Comparison of ENCODE assay signal across 7 mouse cellular contexts in the genomic region with DNA sequence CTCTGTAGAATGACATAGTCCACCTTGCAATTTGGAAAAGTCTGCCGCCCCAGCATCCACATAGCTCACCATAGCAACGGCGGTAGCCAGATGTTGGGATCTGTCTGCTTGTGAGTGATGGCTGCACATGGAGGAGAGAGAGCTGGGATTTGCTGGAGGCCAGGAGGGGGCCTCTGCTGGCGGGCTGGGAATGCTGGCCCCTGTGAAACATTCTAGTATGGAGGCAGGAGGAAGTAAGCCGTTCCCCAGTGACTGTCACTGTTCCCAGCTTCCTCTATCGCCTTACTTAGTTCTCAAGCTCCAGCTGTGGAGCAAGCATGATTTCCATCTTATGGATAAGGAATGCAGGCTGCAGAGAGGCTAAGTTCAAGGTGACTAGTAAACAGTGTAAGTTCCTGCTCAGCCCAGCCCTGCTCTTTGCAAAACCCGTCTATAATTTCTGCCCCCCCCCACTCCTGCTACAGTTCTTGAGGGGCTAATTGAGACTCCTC. TPM values are rescaled to one million over a fixed set of nuclear protein-coding genes. Genes with fewer than 3 reads are reported as not detected.
A peak's percentile ranks its signal among the peaks of the same experiment; 100 is the strongest.
DNase-seq lines count a peak whose midpoint lies in the region; ATAC-seq and TF ChIP-seq lines count a peak whose summit lies in the region.

No protein-coding gene starts in this region.

- ATAC-seq in heart, embryonic 14.5 days (ENCODE audit: insufficient number of reproducible peaks, insufficient read depth, low FRiP score, low read depth) = peak; percentile 41

- H3K9me3 ChIP-seq in heart, embryonic 14.5 days (ENCODE audit: control insufficient read depth, low read length) = no peaks in the 10 kb centered on the region

- H3K4me2 ChIP-seq in heart, embryonic 14.5 days (ENCODE audit: low read length) = peak overlapping the region; percentile 21; the same call in 1 of the 2 replicates

- 6% methylated on average over 7 of the region's 7 CpGs for WGBS in heart, embryonic 14.5 days

- H3K36me3 ChIP-seq in heart, embryonic 14.5 days (ENCODE audit: control insufficient read depth, insufficient read depth, low read length) = peaks cover 59% of the 10 kb centered on the region

- no peaks in the 10 kb centered on the region for H3K27me3 ChIP-seq in heart, embryonic 14.5 days (ENCODE audit: control insufficient read depth, insufficient read depth, low read length)

- TF ChIP-seq CTCF in bone marrow macrophage, adult 2 months (IDR thresholded peaks at IDR 0.05; ENCODE audit: low read depth, low read length) = no peak

- peak; percentile 82 for DNase-seq in embryo, embryonic 10 days (ENCODE audit: low spot score)
- peak; percentile 39 to 65 for DNase-seq in lung, postnatal 4 days
- DNase-seq in MN1 (ENCODE audit: low spot score) = no peak
- DNase-seq in T-cell, adult 2 months (ENCODE audit: low spot score) = no peak
- DNase-seq in cerebellum, postnatal 10 days = no peak

- no peak overlapping the region for H3K9ac ChIP-seq in heart, embryonic 14.5 days (ENCODE audit: low read length)

- H3K27ac ChIP-seq in bone marrow macrophage, adult 2 months (ENCODE audit: insufficient read depth, low read depth, low read length) = peak overlapping the region; percentile 17
- peak overlapping the region; percentile 45 to 76 for H3K27ac ChIP-seq in heart, embryonic 14.5 days (replicated peaks in 1 of 2; ENCODE audit: control insufficient read depth in 1 of 2, insufficient read depth in 1 of 2, low read depth in 2 of 2, low read length in 2 of 2)

- TF ChIP-seq POLR2A in bone marrow macrophage, adult 2 months (IDR thresholded peaks at IDR 0.05; ENCODE audit: borderline replicate concordance, low read depth, low read length) = no peak

- no peak overlapping the region for H3K4me3 ChIP-seq in bone marrow macrophage, adult 2 months (ENCODE audit: insufficient read depth, low read length)
- no peak overlapping the region for H3K4me3 ChIP-seq in heart, embryonic 14.5 days (ENCODE audit: control insufficient read depth in 1 of 2, insufficient read depth in 1 of 2, low read depth in 1 of 2, low read length in 2 of 2)

- H3K4me1 ChIP-seq in bone marrow macrophage, adult 2 months (ENCODE audit: control insufficient read depth, insufficient read depth, low read length) = peaks cover 21% of the 10 kb centered on the region
- H3K4me1 ChIP-seq in heart, embryonic 14.5 days (ENCODE audit: control insufficient read depth in 2 of 2, insufficient read depth in 2 of 2, low read length in 2 of 2) = peaks cover 17 to 33% of the 10 kb centered on the region in 2 experiments

RNA-seq across cellular contexts. Expression of gene Dnmt3a, which starts 37.6 kb away (rescaled TPM):
- polyA plus RNA-seq in bone marrow macrophage, adult 2 months (2012; ENCODE audit: insufficient read depth, insufficient read length, missing spikeins) = 36.9 and 53.8 TPM in 2 replicates
- polyA plus RNA-seq in heart, embryonic 14.5 days (2014; fragmentation: Nextera tagmentation; extraction: Ambion mirVana) = 44.8 and 48.7 TPM in 2 replicates

Comparison
In these comparisons a context has a peak if more than half of its experiments do, and no peak if none do; other contexts are left out.
1. DNase-seq: peak in embryo, embryonic 10 days (single experiment) and lung, postnatal 4 days (2 of 2); none in MN1 (single experiment), T-cell, adult 2 months (single experiment) and cerebellum, postnatal 10 days (0 of 2).